Mouse (Mus musculus) forebrain, embryonic 12.5 days (tissue): Measurements from ENCODE around the gene Lpar2. TPM values are rescaled to one million over a fixed set of nuclear protein-coding genes. Genes with fewer than 3 reads are reported as not detected.

Experiments
- ATAC-seq: fragments of 200-750 bp; cut with Nextera tagmentation; 2 replicates; pipeline ENCODE4 v1.8.0; 2017; ENCODE audit warnings: moderate TSS enrichment; ENCODE audit not compliant: low FRiP score
- H3K27ac ChIP-seq: fragments of 300-500 bp; sonication (generic); 2 replicates; pipeline ENCODE4 v1.5.1; 2016; ENCODE audit warnings: mild to moderate bottlenecking
- H3K27me3 ChIP-seq: fragments of 300-500 bp; sonication (generic); 2 replicates; pipeline ENCODE4 v1.6.1; 2016; ENCODE audit warnings: mild to moderate bottlenecking
- H3K36me3 ChIP-seq: fragments of 300-500 bp; sonication (generic); replicated peaks from 2 replicates; pipeline ENCODE4 v1.6.1; 2016; ENCODE audit warnings: mild to moderate bottlenecking
- H3K4me1 ChIP-seq: fragments of 300-500 bp; sonication (generic); 2 replicates; pipeline ENCODE4 v1.6.1; 2016
- H3K4me2 ChIP-seq: fragments of 300-500 bp; sonication (generic); 2 replicates; pipeline ENCODE4 v1.6.1; 2016; ENCODE audit warnings: mild to moderate bottlenecking, moderate library complexity
- H3K4me3 ChIP-seq: fragments of 300-500 bp; sonication (generic); replicated peaks from 2 replicates; pipeline ENCODE4 v1.5.1; 2016; ENCODE audit warnings: mild to moderate bottlenecking
- H3K9ac ChIP-seq: fragments of 300-500 bp; sonication (generic); 2 replicates; pipeline ENCODE4 v1.6.1; 2016; ENCODE audit warnings: mild to moderate bottlenecking
- H3K9me3 ChIP-seq: fragments of 300-500 bp; sonication (generic); 2 replicates; pipeline ENCODE4 v1.6.1; 2016
- WGBS: fragments of 180-500 bp; shearing (Covaris S2); methylation state at CpG from one replicate; pipeline ENCODE4 v1.1.7; 2016; 5-methylcytosine and 5-hydroxymethylcytosine counted together
- polyA plus RNA-seq: library from polyadenylated mRNA; unstranded; fragments of >200 nt; fragmentation: Nextera tagmentation; extraction: Ambion mirVana; gene quantifications from 2 replicates; pipeline ENCODE4 v1.2.1, GENCODE M21; 2016

Gene Lpar2
- polyA plus RNA-seq, result 0.83 and 1.1 TPM in 2 replicates

DNA sequence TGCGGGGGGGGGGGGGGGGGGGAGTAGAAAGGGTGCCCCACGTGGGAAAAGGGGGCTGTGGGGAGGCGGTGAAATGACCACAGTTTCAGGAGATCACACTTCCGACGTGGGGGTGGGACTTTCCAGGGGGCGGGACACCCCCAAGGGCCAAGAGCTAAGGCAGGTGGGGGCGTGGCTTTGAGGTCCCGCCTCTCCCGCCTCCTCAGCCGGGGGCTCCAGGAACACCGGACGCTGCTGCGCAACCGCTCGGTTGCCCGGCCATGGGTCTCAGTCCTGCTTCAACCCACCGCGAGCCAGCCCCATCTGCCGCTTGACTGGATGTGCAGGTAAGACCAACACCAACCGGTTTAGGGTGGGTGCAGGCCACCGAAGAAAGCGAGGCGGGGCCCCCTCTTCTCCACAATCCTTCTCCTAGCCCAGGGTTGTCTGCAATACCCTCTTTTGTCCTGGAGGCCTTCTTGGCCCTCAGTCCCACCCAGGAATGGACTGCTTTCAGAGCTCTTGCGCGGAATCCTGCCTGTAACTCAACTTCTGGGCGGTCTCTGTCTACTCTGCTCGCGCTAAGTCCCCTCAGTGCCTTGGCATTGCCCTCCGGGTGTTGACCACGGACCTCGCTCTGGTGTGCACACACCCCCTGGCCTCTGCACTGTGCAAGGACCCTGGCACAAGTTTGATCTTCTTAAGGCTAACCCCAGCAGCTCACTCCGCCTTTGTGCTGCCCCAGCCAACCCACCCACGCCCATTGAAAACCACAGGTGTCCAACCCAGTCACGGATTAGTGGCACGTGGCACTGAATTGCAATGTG lies at the start of gene Lpar2:
Lpar2 (plus strand) TSS at position 44 of the 806 bp plus-strand sequence.
- peak within 1 kb of the TSS; percentile 79 for H3K27ac ChIP-seq
- H3K36me3 ChIP-seq, result peaks cover 48% of the 10 kb centered on the region
- 0 out of 2 replicates have a peak, but pooled peaks cover 5% of the 10 kb centered on the region for H3K27me3 ChIP-seq
- ATAC-seq, result peak; percentile 87
- no peaks in the 10 kb centered on the region for H3K9me3 ChIP-seq
- WGBS, result under 1% methylated on average over 33 of the region's 35 CpGs
- peak within 1 kb of the TSS; percentile 78 for H3K4me2 ChIP-seq
- peak within 1 kb of the TSS; percentile 58 for H3K4me3 ChIP-seq
- peak within 1 kb of the TSS; percentile 72 for H3K9ac ChIP-seq
- peaks cover 34% of the 10 kb centered on the region for H3K4me1 ChIP-seq

DNA sequence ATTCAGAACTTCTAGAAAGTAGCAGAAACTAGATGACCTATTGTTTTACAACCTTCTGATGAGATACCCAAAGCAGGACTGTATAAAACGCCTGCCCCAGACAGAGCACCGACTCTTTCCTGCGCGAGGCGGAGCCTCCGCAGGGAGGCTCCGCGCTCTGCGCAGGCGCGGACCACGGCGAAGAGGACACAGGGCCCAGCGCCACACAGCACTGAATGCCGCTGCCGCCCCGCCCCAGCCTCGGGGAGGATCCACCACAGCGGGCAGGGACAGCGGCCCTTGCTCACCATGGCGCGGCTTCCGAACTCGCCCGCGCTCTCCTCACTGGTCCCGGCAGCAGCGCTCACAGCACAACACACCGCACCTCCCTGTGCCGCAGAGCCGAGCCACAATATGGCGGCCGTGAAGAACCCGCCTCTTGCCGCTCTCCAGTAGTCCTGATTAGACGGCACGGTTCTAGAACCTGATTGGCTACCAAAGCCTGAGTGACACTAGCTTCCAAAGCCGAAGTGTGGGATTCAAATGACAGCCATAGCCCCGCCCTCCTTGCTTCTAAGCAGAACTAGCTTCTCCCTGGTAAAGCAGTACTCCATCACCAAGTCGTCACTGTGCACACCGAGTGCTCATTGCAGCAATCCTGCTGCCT lies 47.6 kb upstream of the Lpar2 start, which contains the start of gene Gm20422:
Gm20422 (minus strand) TSS at position 384 of the 646 bp plus-strand sequence.
- Histone ChIP-seq H3K4me2 (peak within 1 kb of the TSS; percentile 63), H3K27ac (peak within 1 kb of the TSS; percentile 100), H3K4me3 (peak within 1 kb of the TSS; percentile 80), H3K9ac (peak within 1 kb of the TSS; percentile 84), H3K9me3 (no peaks in the 10 kb centered on the region), H3K27me3 (no peaks in the 10 kb centered on the region), H3K4me1 (peaks cover 28% of the 10 kb centered on the region), H3K36me3 (peaks cover 7% of the 10 kb centered on the region)
- WGBS, result under 1% methylated on average over 41 of the region's 41 CpGs
- peak; percentile 99 for ATAC-seq

DNA sequence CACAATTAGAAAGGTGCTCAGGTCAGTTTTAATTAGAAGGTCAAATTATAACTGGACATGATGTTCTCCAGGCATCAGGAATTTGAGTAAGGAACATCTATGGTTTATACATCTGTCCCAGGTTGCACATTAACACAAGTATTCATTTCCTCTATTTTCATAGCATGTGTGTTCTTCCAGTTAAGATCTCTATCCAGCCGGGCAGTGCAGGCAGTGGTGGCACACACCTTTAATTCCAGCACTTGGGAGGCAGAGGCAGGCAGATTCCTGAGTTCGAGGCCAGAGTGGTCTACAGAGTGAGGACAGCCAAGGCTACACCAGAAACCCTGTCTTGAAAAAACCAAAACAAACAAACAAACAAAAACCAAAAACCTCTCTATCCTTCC lies 47.1 kb upstream of the Lpar2 start:
- peak overlapping the region; percentile 39 for H3K4me2 ChIP-seq
- peak overlapping the region; percentile 100; the same call in 1 of the 2 replicates for H3K27ac ChIP-seq
- no peak; the same call in 1 of the 2 replicates for ATAC-seq
- no peaks in the 10 kb centered on the region for H3K27me3 ChIP-seq
- 59% methylated on average over 2 of the region's 2 CpGs for WGBS
- H3K36me3 ChIP-seq, result 0 out of 2 replicates have a peak, but pooled peaks cover 2% of the 10 kb centered on the region
- peaks cover 28% of the 10 kb centered on the region for H3K4me1 ChIP-seq
- H3K9ac ChIP-seq, result peak overlapping the region; percentile 84; the same call in 1 of the 2 replicates
- no peaks in the 10 kb centered on the region for H3K9me3 ChIP-seq
- H3K4me3 ChIP-seq, result peak overlapping the region; percentile 80

DNA sequence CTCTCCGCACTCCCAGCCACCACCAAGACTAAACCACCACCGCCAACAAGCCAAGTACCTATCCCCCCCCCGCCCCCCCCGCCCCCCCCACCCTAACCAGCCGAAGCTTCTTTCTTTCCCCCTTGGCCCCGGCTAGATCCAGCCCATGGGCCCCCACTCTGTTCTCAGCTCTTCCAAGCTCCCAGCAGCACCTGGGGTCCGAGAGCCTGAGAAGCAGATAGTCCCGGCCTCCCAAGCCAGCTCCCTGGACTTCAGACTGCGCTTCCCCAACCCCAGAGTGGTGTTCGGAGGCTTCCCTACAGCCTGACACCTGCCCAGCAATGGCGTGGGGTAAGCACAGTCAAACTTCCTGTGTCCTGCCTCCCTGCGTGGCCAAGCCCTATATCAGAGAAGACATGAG lies 45.1 kb upstream of the Lpar2 start:
- H3K9ac ChIP-seq, result no peak overlapping the region
- H3K36me3 ChIP-seq, result no peaks in the 10 kb centered on the region
- peaks cover 21% of the 10 kb centered on the region for H3K4me1 ChIP-seq
- 72% methylated on average over 10 of the region's 12 CpGs for WGBS
- no peak overlapping the region for H3K4me2 ChIP-seq
- no peaks in the 10 kb centered on the region for H3K27me3 ChIP-seq
- no peaks in the 10 kb centered on the region for H3K9me3 ChIP-seq
- no peak overlapping the region for H3K4me3 ChIP-seq
- ATAC-seq, result no peak
- H3K27ac ChIP-seq, result no peak overlapping the region

DNA sequence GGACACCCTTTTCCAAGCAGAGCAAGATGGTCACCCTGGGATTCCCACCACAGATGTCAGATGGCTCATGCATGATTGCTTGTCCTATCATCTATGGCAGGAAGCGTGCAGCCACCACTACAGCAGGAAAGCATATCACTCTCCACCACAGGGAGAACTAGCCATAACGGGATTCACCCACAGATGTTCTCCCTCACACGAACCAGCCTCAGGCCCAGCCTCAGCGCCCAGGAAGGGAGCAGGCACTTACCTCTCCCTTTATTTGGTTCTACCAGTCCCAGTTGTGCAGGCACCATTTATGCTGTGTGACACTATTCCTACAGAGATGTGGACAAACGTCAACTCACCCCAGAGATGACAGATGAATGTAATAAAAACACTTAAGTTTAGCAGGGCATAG lies 33.1 kb upstream of the Lpar2 start:
- WGBS, result 92% methylated on average over 5 of the region's 5 CpGs
- peaks cover 9% of the 10 kb centered on the region; the same call in 1 of the 2 replicates for H3K36me3 ChIP-seq
- no peaks in the 10 kb centered on the region for H3K9me3 ChIP-seq
- no peak overlapping the region for H3K9ac ChIP-seq
- no peak for ATAC-seq
- H3K4me2 ChIP-seq, result no peak overlapping the region
- no peak overlapping the region for H3K27ac ChIP-seq
- H3K4me3 ChIP-seq, result no peak overlapping the region
- no peaks in the 10 kb centered on the region for H3K27me3 ChIP-seq
- peaks cover 17% of the 10 kb centered on the region for H3K4me1 ChIP-seq

DNA sequence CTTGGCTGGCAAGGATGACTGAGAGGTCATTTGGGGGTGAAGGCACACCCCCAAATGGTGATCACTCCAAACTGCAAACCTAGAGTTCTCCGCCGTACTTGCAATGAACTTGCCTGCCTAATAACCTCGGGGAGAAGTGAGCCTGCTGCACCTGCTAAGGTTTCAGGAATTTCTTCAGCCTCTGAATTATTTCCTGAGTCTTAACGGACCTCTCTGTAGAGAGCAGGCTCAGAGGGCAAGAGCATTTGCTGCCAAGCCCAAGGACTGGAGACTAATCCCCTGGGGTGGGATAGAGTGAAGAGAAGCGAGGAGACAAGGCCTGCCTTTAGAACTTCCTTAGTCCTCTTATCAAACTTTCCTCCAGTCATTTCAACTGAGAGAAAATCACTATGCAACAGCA lies 32.5 kb upstream of the Lpar2 start:
- no peak overlapping the region for H3K4me3 ChIP-seq
- H3K4me2 ChIP-seq, result peak overlapping the region; percentile 75; the same call in 1 of the 2 replicates
- peaks cover 15% of the 10 kb centered on the region for H3K36me3 ChIP-seq
- 80% methylated on average over 5 of the region's 5 CpGs for WGBS
- H3K9ac ChIP-seq, result no peak overlapping the region; the same call in 1 of the 2 replicates
- no peak overlapping the region for H3K27ac ChIP-seq
- peaks cover 17% of the 10 kb centered on the region for H3K4me1 ChIP-seq
- no peaks in the 10 kb centered on the region for H3K27me3 ChIP-seq
- H3K9me3 ChIP-seq, result no peaks in the 10 kb centered on the region
- ATAC-seq, result no peak

DNA sequence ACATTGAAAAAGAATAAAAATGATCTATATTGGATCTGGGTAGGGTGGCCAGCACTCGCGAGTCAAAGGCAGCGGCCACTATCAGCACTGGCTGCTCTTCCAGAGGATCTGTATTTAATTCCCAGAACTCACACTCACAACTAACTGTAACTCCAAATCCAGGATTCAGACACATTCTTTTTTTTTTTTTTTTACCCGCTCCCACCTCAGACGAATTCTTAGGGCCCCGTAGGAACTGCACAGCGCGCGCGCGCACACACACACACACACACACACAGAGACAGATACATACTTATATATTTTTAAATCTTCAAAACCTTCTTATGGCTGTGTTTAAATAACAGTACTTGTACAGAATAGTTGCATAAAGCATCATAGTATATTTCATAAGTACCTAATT lies 31.9 kb upstream of the Lpar2 start:
- WGBS, result 40% methylated on average over 11 of the region's 11 CpGs
- peak; percentile 42 for ATAC-seq
- H3K4me1 ChIP-seq, result peaks cover 17% of the 10 kb centered on the region

DNA sequence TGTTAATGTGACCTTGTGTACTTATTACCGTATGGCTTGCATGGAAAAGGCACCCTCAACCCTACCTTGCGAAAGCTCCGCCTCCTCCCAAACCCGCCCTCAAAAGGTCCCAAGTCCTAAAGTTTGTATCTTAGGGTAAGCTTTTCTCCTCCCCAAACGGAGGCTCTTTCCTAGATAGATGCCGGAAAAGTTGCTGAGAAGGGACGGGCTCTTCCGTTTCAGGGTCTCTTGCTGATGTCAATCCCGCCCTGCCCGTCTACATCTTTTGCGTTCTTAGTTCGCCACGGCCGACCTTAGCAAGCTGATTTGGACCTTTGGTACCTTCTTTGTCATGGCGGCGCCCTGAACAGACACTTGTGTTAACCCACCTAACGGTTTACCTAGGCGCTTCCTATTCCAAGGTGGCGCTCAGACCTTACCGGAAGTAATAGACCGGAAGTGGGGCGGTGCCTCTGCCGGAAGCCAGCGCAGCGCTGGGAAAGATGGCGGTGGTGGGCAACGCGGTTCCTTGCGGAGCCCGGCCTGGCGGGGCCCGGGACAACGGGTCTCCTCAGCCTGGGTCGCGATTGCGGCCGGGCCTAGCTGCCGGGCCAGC lies 31.4 kb upstream of the Lpar2 start, which contains the start of the genes Atp13a1 and Zfp866:
Atp13a1 (plus strand) TSS at position 391 of the 595 bp plus-strand sequence.
Zfp866 (minus strand) TSS at position 406 of the 595 bp plus-strand sequence.
- under 1% methylated on average over 38 of the region's 38 CpGs for WGBS
- H3K9me3 ChIP-seq, result no peaks in the 10 kb centered on the region
- H3K27ac ChIP-seq, result peak within 1 kb of the TSS; percentile 84
- peaks cover 17% of the 10 kb centered on the region for H3K4me1 ChIP-seq
- H3K36me3 ChIP-seq, result peaks cover 27% of the 10 kb centered on the region
- peak within 1 kb of the TSS; percentile 100 for H3K4me3 ChIP-seq
- peak within 1 kb of the TSS; percentile 93 for H3K9ac ChIP-seq
- ATAC-seq, result peak; percentile 93
- H3K4me2 ChIP-seq, result peak within 1 kb of the TSS; percentile 75
- H3K27me3 ChIP-seq, result no peaks in the 10 kb centered on the region

More for the DNA sequence above, 31.9 kb upstream of the Lpar2 start:
- Histone ChIP-seq H3K4me3 (peak overlapping the region; percentile 100), H3K9ac (peak overlapping the region; percentile 93), H3K4me2 (peak overlapping the region; percentile 75), H3K9me3 (no peaks in the 10 kb centered on the region), H3K27ac (no peak overlapping the region; the same call in 1 of the 2 replicates), H3K36me3 (peaks cover 22% of the 10 kb centered on the region), H3K27me3 (no peaks in the 10 kb centered on the region)

DNA sequence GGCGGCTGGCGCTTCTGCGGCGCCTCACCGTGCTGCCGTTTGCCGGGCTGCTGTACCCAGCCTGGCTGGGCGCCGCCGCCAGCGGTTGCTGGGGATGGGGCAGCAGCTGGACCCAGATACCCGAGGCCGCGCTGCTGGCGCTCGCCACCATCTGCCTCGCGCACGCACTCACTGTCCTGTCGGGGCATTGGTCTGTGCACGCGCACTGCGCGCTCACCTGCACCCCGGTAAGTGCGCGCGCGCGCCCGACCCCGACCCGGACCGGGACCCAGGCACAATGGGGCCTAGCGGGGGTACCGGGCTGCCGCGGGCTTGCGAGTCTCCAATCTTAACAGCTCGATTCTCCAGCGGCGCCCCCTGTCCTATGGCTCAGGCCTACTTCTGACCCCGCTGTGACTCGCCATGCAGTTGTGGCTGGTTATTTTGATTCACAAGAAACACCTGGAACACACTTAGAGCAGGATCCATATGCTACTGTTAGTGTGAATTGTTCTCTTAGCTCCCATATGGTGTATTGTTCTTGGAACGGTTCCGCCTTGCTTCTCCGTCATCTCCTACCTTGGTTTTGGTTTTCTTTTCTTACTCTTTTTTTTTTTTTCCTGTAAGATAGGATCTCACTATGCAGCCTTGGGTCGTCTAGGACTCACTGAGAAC lies 30.7 kb upstream of the Lpar2 start:
- Histone ChIP-seq H3K9ac (peak overlapping the region; percentile 93), H3K4me3 (peak overlapping the region; percentile 100), H3K27me3 (no peaks in the 10 kb centered on the region), H3K36me3 (peaks cover 33% of the 10 kb centered on the region), H3K4me2 (peak overlapping the region; percentile 75), H3K9me3 (no peaks in the 10 kb centered on the region), H3K4me1 (peaks cover 17% of the 10 kb centered on the region), H3K27ac (peak overlapping the region; percentile 84)
- under 1% methylated on average over 46 of the region's 48 CpGs for WGBS
- peak; percentile 78 for ATAC-seq

DNA sequence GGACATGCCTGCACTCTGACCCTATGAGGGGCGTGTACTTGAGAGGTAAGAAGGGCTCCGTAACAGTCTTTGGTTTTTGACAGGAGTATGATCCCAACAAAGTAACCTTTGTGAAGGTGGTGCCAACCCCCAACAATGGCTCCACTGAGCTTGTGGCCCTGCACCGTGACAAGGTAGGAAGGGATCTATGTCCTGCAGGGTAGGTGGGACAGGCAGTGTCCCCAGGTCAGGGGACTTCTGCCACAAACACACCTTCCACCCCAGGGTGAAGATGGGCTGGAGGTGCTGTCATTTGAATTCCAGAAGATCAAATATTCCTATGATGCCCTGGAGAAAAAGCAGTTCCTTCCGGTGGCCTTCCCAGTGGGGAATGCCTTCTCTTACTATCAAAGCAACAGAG lies 28.6 kb upstream of the Lpar2 start:
- ATAC-seq, result no peak
- no peaks in the 10 kb centered on the region for H3K9me3 ChIP-seq
- H3K4me2 ChIP-seq, result no peak overlapping the region

DNA sequence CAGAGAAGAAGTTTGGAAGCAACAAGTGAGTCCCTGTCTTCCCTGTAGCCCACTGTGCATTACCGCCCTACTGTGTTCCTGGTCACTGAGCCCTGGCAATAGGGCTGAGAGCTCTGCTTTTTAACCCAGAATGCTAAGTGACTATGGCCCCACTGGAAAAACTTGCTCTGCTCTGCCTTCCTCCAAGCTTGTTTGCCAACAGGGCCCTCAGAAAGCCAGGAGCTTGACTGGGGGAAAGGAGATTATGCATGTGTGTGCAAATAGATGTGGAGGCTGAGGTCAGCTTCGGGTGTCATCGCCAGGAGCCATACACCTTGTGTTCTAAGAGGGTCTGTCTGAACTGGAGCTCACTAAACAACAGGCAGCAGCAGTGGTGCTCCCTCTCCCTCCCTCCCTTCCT lies 28.1 kb upstream of the Lpar2 start:
- Histone ChIP-seq H3K9ac (no peak overlapping the region), H3K36me3 (peaks cover 59% of the 10 kb centered on the region), H3K27ac (no peak overlapping the region), H3K9me3 (no peaks in the 10 kb centered on the region), H3K4me1 (peaks cover 17% of the 10 kb centered on the region), H3K4me2 (no peak overlapping the region), H3K27me3 (no peaks in the 10 kb centered on the region), H3K4me3 (no peak overlapping the region)
- no peak for ATAC-seq
- WGBS, result 87% methylated on average over 3 of the region's 3 CpGs

More for the DNA sequence above, 28.6 kb upstream of the Lpar2 start:
- H3K9ac ChIP-seq, result no peak overlapping the region
- no peak overlapping the region for H3K4me3 ChIP-seq
- no peaks in the 10 kb centered on the region for H3K27me3 ChIP-seq
- H3K4me1 ChIP-seq, result peaks cover 17% of the 10 kb centered on the region
- no peak overlapping the region for H3K27ac ChIP-seq
- WGBS, result 95% methylated on average over 4 of the region's 4 CpGs
- peaks cover 55% of the 10 kb centered on the region for H3K36me3 ChIP-seq
